Mouse (Mus musculus): ENCODE measurements around the gene Mroh7. TPM values are rescaled to one million over a fixed set of nuclear protein-coding genes. Genes with fewer than 3 reads are reported as not detected.

Mroh7 gene
- polyA plus RNA-seq, 1 experiment from 2014 or later = 0.01 TPM

DNA sequence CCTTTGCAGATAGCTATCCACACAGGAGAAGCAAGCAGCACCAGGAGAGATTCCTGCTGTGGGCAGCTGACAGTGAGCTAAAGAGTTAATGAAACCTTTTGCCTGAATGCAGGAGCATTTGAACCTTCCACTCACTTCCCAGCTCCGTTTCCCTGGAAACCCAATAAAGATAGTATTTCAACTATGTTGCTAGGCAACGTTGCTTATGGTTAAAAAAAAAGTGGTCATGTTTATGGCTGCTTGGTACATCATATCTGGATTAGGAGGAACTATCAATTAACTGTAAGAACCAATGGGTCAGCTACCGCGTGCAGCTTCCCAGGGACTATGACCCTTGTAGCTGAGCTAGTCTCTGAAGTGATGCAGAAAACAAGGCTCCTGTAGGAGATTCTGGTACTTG, 29.9 kb downstream of the Mroh7 start:
- in situ Hi-C loops (cut with MboI; ENCODE audit: low pct_unique_long_range_greater_than_20kb) = loop anchor here (10.0 kb wide), 1 partner anchor 86 kb away; the partner anchor contains the start of gene Lexm
- no peak for TF ChIP-seq CTCF (IDR thresholded peaks at IDR 0.05)
- ChIA-PET POLR2A (interaction anchor here (0.6 kb wide), 1 partner anchor 91 kb away, joined by 8 read pairs; no protein-coding TSS in a partner anchor), CTCF (interaction anchor here (0.9 to 2.3 kb wide), 3 partner anchors 8 to 87 kb away, joined by 3 to 9 read pairs (median 4); no protein-coding TSS in a partner anchor)
- no peaks in the 10 kb centered on the region for H3K27me3 ChIP-seq
- DNase-seq (ENCODE audit: low read depth, low spot score) (no peak), ATAC-seq (no peak)

DNA sequence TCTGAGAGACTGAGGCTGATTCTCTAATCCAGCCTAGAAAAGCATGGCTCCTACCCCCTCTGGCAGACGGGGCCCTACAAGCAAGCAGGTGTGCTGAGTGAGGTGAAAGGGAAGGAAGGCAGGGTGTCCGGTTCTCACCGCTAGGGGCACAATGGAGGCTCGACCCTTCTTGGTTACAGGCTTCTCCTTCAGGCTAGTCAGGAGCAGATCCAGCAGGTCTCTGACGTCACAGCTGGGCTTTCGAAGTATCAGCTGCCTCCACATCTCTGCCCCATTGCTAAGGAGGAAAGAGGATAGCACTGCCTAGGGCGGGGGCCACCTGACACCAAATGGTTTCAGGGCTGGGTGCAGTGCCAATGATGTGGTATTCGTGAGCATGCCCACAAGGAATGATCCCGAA, 30.7 kb downstream of the Mroh7 start:
- no peak for TF ChIP-seq CTCF (IDR thresholded peaks at IDR 0.05)
- DNase-seq (ENCODE audit: low read depth, low spot score) (no peak), ATAC-seq (no peak)
- no peaks in the 10 kb centered on the region for H3K27me3 ChIP-seq
- POLR2A ChIA-PET = no interaction called here
- CTCF ChIA-PET = interaction anchor here (2.3 kb wide), 1 partner anchor 86 kb away, joined by 9 read pairs; no protein-coding TSS in a partner anchor
- in situ Hi-C loops (cut with MboI; ENCODE audit: low pct_unique_long_range_greater_than_20kb) = loop anchor here (10.0 kb wide), 1 partner anchor 85 kb away; the partner anchor contains the start of gene Lexm

DNA sequence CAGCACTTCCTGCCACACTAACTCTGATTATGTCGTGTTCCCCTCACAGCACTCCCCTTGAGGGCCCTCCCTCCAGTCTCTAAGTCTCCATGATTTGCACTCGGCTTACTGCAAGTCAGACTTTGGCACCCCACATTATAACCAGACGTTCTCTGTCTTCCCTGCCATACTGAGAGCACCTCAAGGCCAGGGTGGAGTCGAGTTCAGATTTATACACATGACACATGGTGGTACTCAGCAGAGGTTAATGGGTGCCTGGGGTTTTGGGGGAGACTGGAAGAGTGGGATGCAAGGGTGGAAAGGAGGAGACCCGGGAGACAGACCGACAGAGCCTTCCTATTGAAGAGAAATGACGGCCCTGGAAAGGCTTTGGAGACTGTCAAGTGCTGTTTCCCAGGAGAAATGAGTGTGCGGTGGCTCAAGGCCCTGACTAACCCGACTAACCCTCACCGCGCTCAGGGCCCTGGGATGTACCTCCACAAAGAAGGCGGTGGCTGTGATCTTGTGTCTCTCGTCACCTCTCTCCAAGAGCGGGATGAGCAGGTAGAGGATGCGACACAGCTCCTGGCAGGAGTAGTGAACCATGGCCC, 36.8 kb downstream of the Mroh7 start:
- CTCF ChIA-PET = no interaction called here
- POLR2A ChIA-PET = no interaction called here
- no peak for DNase-seq (ENCODE audit: low read depth, low spot score)
- in situ Hi-C loops (cut with MboI; ENCODE audit: low pct_unique_long_range_greater_than_20kb) = no loop called here
- peaks cover 4% of the 10 kb centered on the region for H3K27me3 ChIP-seq
- ATAC-seq = no peak
- no peak for TF ChIP-seq CTCF (IDR thresholded peaks at IDR 0.05)

DNA sequence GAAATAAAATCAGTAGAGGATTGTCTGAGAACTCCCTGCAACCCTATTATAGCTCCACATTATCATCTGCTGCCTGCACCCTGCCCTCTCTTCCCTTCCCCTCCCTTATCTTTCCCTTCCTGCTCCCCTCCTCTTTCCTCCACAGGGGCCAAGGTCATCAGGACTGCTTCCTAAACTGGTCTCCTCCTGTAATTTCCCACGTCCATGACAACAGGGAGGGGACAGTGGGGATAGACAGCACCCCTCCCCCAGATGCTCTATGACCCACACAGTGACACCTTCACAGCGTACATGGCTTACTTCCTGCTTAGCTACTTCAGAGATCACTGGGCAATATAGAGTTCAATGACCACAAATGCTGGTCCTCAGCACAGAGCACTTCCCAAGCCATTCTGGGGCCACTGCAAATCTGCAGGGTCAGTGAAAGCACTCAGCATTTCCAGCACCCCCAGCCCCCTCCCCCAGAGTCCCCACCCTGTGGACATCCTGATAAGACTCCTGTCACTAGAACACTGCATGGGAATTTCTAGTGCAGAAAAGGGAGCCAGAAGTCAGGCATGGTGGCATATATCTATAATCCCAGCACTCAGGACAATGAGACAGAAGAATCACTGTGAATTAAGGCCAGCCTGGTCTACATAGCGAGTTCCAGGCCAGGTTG, 42.0 kb downstream of the Mroh7 start:
- peaks cover 4% of the 10 kb centered on the region for H3K27me3 ChIP-seq
- POLR2A ChIA-PET = no interaction called here
- in situ Hi-C loops (cut with MboI; ENCODE audit: low pct_unique_long_range_greater_than_20kb) = no loop called here
- CTCF ChIA-PET = no interaction called here
- DNase-seq (ENCODE audit: low read depth, low spot score) = no peak
- no peak for TF ChIP-seq CTCF (IDR thresholded peaks at IDR 0.05)
- ATAC-seq = no peak

DNA sequence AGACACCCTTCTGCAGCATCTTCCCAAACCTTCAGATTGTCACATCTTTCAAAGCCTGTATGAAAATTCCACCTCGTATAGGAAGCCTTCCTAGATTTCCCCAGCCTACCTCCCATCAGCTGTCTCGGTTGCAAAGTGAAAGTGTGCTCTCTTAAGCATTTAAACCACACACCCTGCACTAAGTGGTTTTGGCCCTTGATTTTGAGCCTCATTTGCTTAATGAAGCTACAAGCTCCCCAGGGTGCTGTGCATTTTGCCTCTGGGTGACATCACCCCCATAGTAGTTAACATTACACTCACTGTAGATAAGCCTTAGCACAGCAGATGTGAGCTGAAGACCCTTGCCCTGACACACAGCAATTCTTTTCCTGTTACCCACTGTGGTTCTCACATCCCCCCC, 49.8 kb downstream of the Mroh7 start:
- no peak for TF ChIP-seq CTCF (IDR thresholded peaks at IDR 0.05)
- DNase-seq (ENCODE audit: low read depth, low spot score) = no peak
- ATAC-seq = no peak
- ChIA-PET CTCF (interaction anchor here (0.7 to 1.1 kb wide), 2 partner anchors 10 to 50 kb away, joined by 3 to 4 read pairs; no protein-coding TSS in a partner anchor), POLR2A (no interaction called here)
- in situ Hi-C loops (cut with MboI; ENCODE audit: low pct_unique_long_range_greater_than_20kb) = no loop called here
- H3K27me3 ChIP-seq = no peaks in the 10 kb centered on the region

DNA sequence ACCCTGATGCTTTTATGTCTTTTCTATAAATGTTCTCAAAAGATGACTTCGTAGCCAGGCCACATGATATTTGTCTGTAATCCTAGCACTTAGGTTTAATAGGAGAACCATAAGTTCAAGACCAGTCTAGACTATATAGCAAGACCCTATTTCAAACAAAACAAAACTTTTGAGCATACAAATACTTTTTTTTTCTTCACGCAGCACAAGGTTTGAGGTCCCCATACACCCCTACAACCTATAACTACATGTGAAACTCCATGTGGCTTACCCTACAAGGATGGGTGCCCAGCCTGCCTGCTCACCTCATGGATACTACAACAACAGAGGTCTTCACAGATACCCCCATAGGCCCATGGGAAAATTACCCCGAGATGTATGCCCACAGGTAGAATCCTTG, 51.6 kb downstream of the Mroh7 start:
- DNase-seq (ENCODE audit: low read depth, low spot score) (no peak), ATAC-seq (no peak)
- no peaks in the 10 kb centered on the region for H3K27me3 ChIP-seq
- ChIA-PET CTCF (interaction anchor here (0.9 to 2.0 kb wide), 2 partner anchors 41 to 49 kb away, joined by 3 to 5 read pairs; no protein-coding TSS in a partner anchor), POLR2A (no interaction called here)
- in situ Hi-C loops (cut with MboI; ENCODE audit: low pct_unique_long_range_greater_than_20kb) = no loop called here
- no peak for TF ChIP-seq CTCF (IDR thresholded peaks at IDR 0.05)

DNA sequence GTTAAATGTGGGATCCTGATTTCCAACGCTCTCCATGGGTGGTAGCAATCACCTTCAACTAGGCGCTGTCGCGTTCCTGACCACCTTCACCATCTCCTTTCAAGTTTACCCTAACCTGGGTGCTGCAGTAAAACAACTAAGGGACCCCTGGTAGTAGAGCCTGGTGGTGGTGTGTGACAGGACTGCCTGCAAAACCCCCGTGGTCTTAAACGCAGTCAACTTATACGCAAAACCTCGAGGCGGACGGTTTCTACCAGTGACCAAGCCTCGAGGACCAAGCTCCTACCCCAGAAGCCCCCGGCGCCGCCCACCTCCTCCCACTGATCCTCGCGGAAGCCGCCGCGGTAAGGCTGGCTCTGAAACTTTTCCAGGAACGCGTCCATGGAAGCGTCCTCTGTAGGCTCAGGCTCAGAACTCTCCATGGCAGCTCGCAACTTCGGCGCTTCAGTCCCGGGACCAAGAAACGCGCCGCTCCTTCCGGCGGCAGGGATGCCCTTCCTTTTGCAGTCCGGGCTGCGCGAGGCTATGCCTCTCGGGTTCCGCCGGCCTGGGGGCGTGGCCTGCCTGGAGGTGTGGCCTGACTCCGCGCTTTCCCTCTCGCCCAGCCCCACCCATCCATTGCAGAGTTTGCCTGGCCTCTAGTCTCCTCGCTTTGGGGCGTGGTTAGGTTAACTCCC, 52.1 kb downstream of the Mroh7 start, which contains the start of gene Ttc4:
Ttc4 (minus strand) TSS at position 503 of the 677 bp plus-strand sequence.
- in situ Hi-C loops (cut with MboI; ENCODE audit: low pct_unique_long_range_greater_than_20kb) = no loop called here
- no peak for TF ChIP-seq CTCF (IDR thresholded peaks at IDR 0.05)
- H3K27me3 ChIP-seq = no peaks in the 10 kb centered on the region
- CTCF ChIA-PET = interaction anchor here (0.9 to 2.0 kb wide), 2 partner anchors 41 to 48 kb away, joined by 3 to 5 read pairs; no protein-coding TSS in a partner anchor
- DNase-seq (ENCODE audit: low read depth, low spot score) (peak; percentile 46), ATAC-seq (peak; percentile 79)
- POLR2A ChIA-PET = no interaction called here

DNA sequence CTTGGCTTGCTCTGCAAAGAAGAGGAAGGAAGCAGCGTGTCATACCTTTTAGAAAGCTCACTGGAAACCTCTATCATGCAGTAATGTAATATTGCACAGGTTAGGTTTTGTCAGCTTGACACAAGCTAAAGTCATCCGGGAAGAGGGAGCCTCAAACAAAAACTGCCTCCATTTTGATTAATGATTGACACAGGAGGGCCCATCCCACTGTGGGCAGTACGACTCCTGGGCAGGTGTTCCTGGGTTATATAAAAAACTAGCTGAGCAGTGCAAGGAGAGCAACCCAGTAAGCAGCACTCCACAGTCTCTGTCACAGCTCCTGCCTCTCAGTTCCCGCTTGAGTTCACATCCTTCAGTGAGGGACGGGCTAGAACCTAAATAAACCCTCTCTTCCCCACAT, 54.0 kb downstream of the Mroh7 start:
- no peak for TF ChIP-seq CTCF (IDR thresholded peaks at IDR 0.05)
- H3K27me3 ChIP-seq = no peaks in the 10 kb centered on the region
- POLR2A ChIA-PET = no interaction called here
- DNase-seq (ENCODE audit: low read depth, low spot score) = no peak
- in situ Hi-C loops (cut with MboI; ENCODE audit: low pct_unique_long_range_greater_than_20kb) = no loop called here
- CTCF ChIA-PET = no interaction called here
- ATAC-seq = no peak

DNA sequence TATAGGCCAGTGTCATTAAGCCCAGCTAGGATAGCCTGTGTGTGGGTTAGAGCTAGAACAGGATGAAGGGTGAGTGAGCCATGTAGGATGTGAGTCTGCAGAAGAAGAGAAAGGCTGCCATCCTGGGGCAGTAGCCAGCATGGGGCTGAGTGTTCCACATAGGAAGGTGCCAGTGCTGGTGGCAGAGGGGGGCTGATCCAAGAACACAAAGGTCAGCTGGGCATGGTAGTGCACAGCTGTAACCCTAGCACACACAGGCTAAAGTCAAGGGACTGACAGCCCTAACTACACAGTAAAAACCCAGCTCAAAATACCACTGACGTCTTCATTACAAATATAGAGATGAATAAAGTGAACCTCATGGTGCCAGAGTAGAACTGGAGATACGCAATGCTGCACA, 64.2 kb downstream of the Mroh7 start:
- DNase-seq (ENCODE audit: low read depth, low spot score) = no peak
- in situ Hi-C loops (cut with MboI; ENCODE audit: low pct_unique_long_range_greater_than_20kb) = no loop called here
- no peak for ATAC-seq
- POLR2A ChIA-PET = no interaction called here
- H3K27me3 ChIP-seq = no peaks in the 10 kb centered on the region
- CTCF ChIA-PET = interaction anchor here (1.2 kb wide), 1 partner anchor 63 kb away, joined by 3 read pairs; no protein-coding TSS in a partner anchor
- TF ChIP-seq CTCF (IDR thresholded peaks at IDR 0.05) = no peak

DNA sequence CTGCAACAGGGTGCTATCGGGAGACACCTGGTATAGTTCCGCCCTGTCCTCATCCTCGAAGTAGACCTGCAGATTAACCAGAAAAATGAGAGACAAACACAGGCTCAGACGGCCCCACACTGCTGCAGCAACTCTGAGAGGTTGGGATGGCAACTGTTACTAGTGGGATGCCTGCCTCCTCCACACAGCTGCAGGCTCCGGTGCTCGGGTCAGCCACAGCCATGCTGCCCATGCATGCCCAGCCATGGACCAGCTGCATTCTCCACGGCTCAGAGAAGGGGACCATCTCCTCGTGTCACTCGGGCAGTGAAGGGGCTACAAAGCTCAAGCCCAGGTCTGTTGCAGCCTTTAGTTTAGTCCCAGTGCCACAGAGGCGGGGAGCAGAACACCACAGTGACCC, 65.1 kb downstream of the Mroh7 start:
- ChIA-PET CTCF (interaction anchor here (1.2 kb wide), 1 partner anchor 62 kb away, joined by 3 read pairs; no protein-coding TSS in a partner anchor), POLR2A (interaction anchor here (1.6 kb wide), 1 partner anchor 8 kb away, joined by 3 read pairs; no protein-coding TSS in a partner anchor)
- no peaks in the 10 kb centered on the region for H3K27me3 ChIP-seq
- ATAC-seq (no peak), DNase-seq (ENCODE audit: low read depth, low spot score) (no peak)
- in situ Hi-C loops (cut with MboI; ENCODE audit: low pct_unique_long_range_greater_than_20kb) = no loop called here
- TF ChIP-seq CTCF (IDR thresholded peaks at IDR 0.05) = no peak
